Mouse (Mus musculus) MEL (cell line): ENCODE data around the gene Cdkal1. TPM values are rescaled to one million over a fixed set of nuclear protein-coding genes. Genes with fewer than 3 reads are reported as not detected.

Source experiments
- DNase-seq: peaks from one replicate; pipeline ENCODE4 v3.0.0; 2011; ENCODE audit warnings: low read depth, low spot score
- H3K27ac ChIP-seq: 2 replicates; pipeline ENCODE4 v1.5.1; 2012; ENCODE audit warnings: low read depth, mild to moderate bottlenecking, control low read depth, low read length, moderate library complexity; ENCODE audit not compliant: control insufficient read depth
- H3K27me3 ChIP-seq, 2 experiments: fragments of 150-350 bp in 1 of 2; sonication (generic) in 1 of 2; 2 replicates each; pipeline ENCODE4 v1.6.1; 2012; ENCODE audit warnings: low read length in 2 of 2, mild to moderate bottlenecking in 2 of 2, improper control_type of control experiment in 1 of 2, moderate library complexity in 1 of 2; ENCODE audit not compliant: insufficient read depth in 2 of 2, control insufficient read depth in 1 of 2
- H3K36me3 ChIP-seq, 2 experiments: 2 replicates each; pipeline ENCODE4 v1.6.1; 2012 to 2014; ENCODE audit warnings: low read length in 2 of 2, improper control_type of control experiment in 1 of 2, inconsistent platforms in 1 of 2, mild to moderate bottlenecking in 1 of 2; ENCODE audit not compliant: insufficient read depth in 2 of 2, control insufficient read depth in 1 of 2
- H3K4me1 ChIP-seq, 2 experiments: fragments of 150-350 bp in 1 of 2; sonication (generic) in 1 of 2; 2 replicates each; pipeline ENCODE4 v1.6.1; 2012; ENCODE audit warnings: low read length in 2 of 2, improper control_type of control experiment in 1 of 2, mild to moderate bottlenecking in 1 of 2; ENCODE audit not compliant: insufficient read depth in 2 of 2, control insufficient read depth in 1 of 2
- H3K4me3 ChIP-seq, 2 experiments: fragments of 150-350 bp in 1 of 2; sonication (generic) in 1 of 2; 2 replicates each; pipeline ENCODE4 v1.5.1; 2012; ENCODE audit warnings: low read depth in 2 of 2, low read length in 2 of 2, mild to moderate bottlenecking in 2 of 2, moderate library complexity in 2 of 2, control low read depth in 1 of 2, improper control_type of control experiment in 1 of 2; ENCODE audit not compliant: control insufficient read depth in 1 of 2, insufficient read depth in 1 of 2
- H3K79me2 ChIP-seq: 2 replicates; pipeline ENCODE4 v1.6.1; 2012; ENCODE audit warnings: mild to moderate bottlenecking, low read length, moderate library complexity; ENCODE audit not compliant: control insufficient read depth, poor library complexity, insufficient read depth
- H3K9ac ChIP-seq: 2 replicates; pipeline ENCODE4 v1.6.1; 2012; ENCODE audit warnings: low read depth, mild to moderate bottlenecking, control low read depth, low read length, moderate library complexity; ENCODE audit not compliant: control insufficient read depth, poor library complexity, severe bottlenecking
- H3K9me3 ChIP-seq: fragments of 150-350 bp; sonication (generic); replicated peaks from 2 replicates; pipeline ENCODE4 v1.6.1; 2012; ENCODE audit warnings: mild to moderate bottlenecking, low read length, improper control_type of control experiment, moderate library complexity; ENCODE audit not compliant: insufficient read depth
- BHLHE40 ChIP-seq: IDR thresholded peaks from 2 replicates; pipeline ENCODE4 v1.6.1; 2012; ENCODE audit warnings: low read depth, mild to moderate bottlenecking, inconsistent platforms, low read length, improper control_type of control experiment, borderline replicate concordance
- CHD1 ChIP-seq: IDR thresholded peaks from 2 replicates; pipeline ENCODE4 v1.6.1; 2012; ENCODE audit warnings: low read depth, mild to moderate bottlenecking, inconsistent platforms, low read length, improper control_type of control experiment
- CTCF ChIP-seq, 3 experiments: IDR thresholded peaks in 2 of 3; conservative IDR thresholded peaks in 1 of 3; 2 replicates each; pipeline ENCODE4 v1.5.1; 2011 to 2012; ENCODE audit warnings: low read length in 3 of 3, low read depth in 2 of 3, mild to moderate bottlenecking in 2 of 3, improper control_type of control experiment in 1 of 3, inconsistent platforms in 1 of 3, mixed read lengths in 1 of 3, moderate library complexity in 1 of 3; ENCODE audit not compliant: control insufficient read depth in 1 of 3, insufficient read depth in 1 of 3, poor library complexity in 1 of 3, severe bottlenecking in 1 of 3
- EP300 ChIP-seq, 2 experiments: IDR thresholded peaks; 2 replicates each; pipeline ENCODE4 v1.6.1; 2011; ENCODE audit warnings: improper control_type of control experiment in 2 of 2, low read length in 2 of 2, low read depth in 1 of 2, mild to moderate bottlenecking in 1 of 2
- ETS1 ChIP-seq: IDR thresholded peaks from 2 replicates; pipeline ENCODE4 v1.6.1; 2012; ENCODE audit warnings: low read depth, mild to moderate bottlenecking, inconsistent platforms, low read length, improper control_type of control experiment, moderate library complexity
- GATA1 ChIP-seq: IDR thresholded peaks from 2 replicates; pipeline ENCODE4 v1.6.1; 2011; ENCODE audit warnings: low read depth, low read length, improper control_type of control experiment
- HCFC1 ChIP-seq: IDR thresholded peaks from 2 replicates; pipeline ENCODE4 v1.6.1; 2012; ENCODE audit warnings: low read depth, mild to moderate bottlenecking, inconsistent platforms, low read length, improper control_type of control experiment, moderate library complexity
- MAFK ChIP-seq: IDR thresholded peaks from 2 replicates; pipeline ENCODE4 v1.6.1; 2011; ENCODE audit warnings: low read depth, mild to moderate bottlenecking, low read length, improper control_type of control experiment, borderline replicate concordance
- MAX ChIP-seq: IDR thresholded peaks from 2 replicates; pipeline ENCODE4 v1.6.1; 2011; ENCODE audit warnings: low read length, improper control_type of control experiment
- MEF2A ChIP-seq: IDR thresholded peaks from 2 replicates; pipeline ENCODE4 v1.6.1; 2014; ENCODE audit warnings: low read depth, mild to moderate bottlenecking, inconsistent platforms, low read length, improper control_type of control experiment; ENCODE audit not compliant: poor library complexity, insufficient replicate concordance, severe bottlenecking; ENCODE audit errors: extremely low read depth
- MYB ChIP-seq: IDR thresholded peaks from 2 replicates; pipeline ENCODE4 v1.6.1; 2011; ENCODE audit warnings: mild to moderate bottlenecking, low read depth, low read length, improper control_type of control experiment
- MYC ChIP-seq: IDR thresholded peaks from 2 replicates; pipeline ENCODE4 v1.6.1; 2011; ENCODE audit warnings: low read depth, mild to moderate bottlenecking, low read length, improper control_type of control experiment, moderate library complexity
- NELFE ChIP-seq: IDR thresholded peaks from 2 replicates; pipeline ENCODE4 v1.6.1; 2011; ENCODE audit warnings: low read depth, low read length, improper control_type of control experiment
- POLR2AphosphoS2 ChIP-seq: IDR thresholded peaks from 2 replicates; pipeline ENCODE4 v1.6.1; 2011; ENCODE audit warnings: low read length, improper control_type of control experiment
- POLR2AphosphoS5 ChIP-seq: IDR thresholded peaks from 2 replicates; pipeline ENCODE4 v1.6.1; 2012; ENCODE audit warnings: low read depth, borderline replicate concordance, mild to moderate bottlenecking, inconsistent platforms, low read length, moderate library complexity, mixed read lengths
- RAD21 ChIP-seq: IDR thresholded peaks from 2 replicates; pipeline ENCODE4 v1.6.1; 2011; ENCODE audit warnings: mild to moderate bottlenecking, low read depth, low read length, improper control_type of control experiment
- RCOR1 ChIP-seq: IDR thresholded peaks from 2 replicates; pipeline ENCODE4 v1.6.1; 2012; ENCODE audit warnings: low read depth, mild to moderate bottlenecking, inconsistent platforms, low read length, improper control_type of control experiment
- SIN3A ChIP-seq: IDR thresholded peaks from 2 replicates; pipeline ENCODE4 v1.6.1; 2012; ENCODE audit warnings: low read length, improper control_type of control experiment, inconsistent platforms
- SMC3 ChIP-seq: IDR thresholded peaks from 2 replicates; pipeline ENCODE4 v1.6.1; 2011; ENCODE audit warnings: low read depth, low read length, improper control_type of control experiment
- TBP ChIP-seq: IDR thresholded peaks from 2 replicates; pipeline ENCODE4 v1.8.0; 2011; ENCODE audit warnings: low read depth, low read length, improper control_type of control experiment
- TCF12 ChIP-seq: IDR thresholded peaks from 2 replicates; pipeline ENCODE4 v1.6.1; 2014; ENCODE audit warnings: low read depth, mild to moderate bottlenecking, inconsistent platforms, low read length, improper control_type of control experiment, moderate library complexity
- UBTF ChIP-seq: IDR thresholded peaks from 2 replicates; pipeline ENCODE4 v1.6.1; 2012; ENCODE audit warnings: low read depth, mild to moderate bottlenecking, inconsistent platforms, low read length, improper control_type of control experiment, moderate library complexity, borderline replicate concordance; ENCODE audit not compliant: insufficient read depth
- USF2 ChIP-seq, 2 experiments: IDR thresholded peaks; 2 replicates each; pipeline ENCODE4 v1.6.1; 2011 to 2012; ENCODE audit warnings: improper control_type of control experiment in 2 of 2, low read length in 2 of 2, borderline replicate concordance in 1 of 2, inconsistent platforms in 1 of 2, low read depth in 1 of 2, mild to moderate bottlenecking in 1 of 2; ENCODE audit not compliant: insufficient read depth in 1 of 2
- ZC3H11A ChIP-seq: IDR thresholded peaks from 2 replicates; pipeline ENCODE4 v1.6.1; 2012; ENCODE audit warnings: low read depth, mild to moderate bottlenecking, inconsistent platforms, low read length, improper control_type of control experiment
- ZKSCAN1 ChIP-seq: IDR thresholded peaks from 2 replicates; pipeline ENCODE4 v1.6.1; 2012; ENCODE audit warnings: low read depth, mild to moderate bottlenecking, inconsistent platforms, low read length, improper control_type of control experiment, moderate library complexity
- ZNF384 ChIP-seq: IDR thresholded peaks from 2 replicates; pipeline ENCODE4 v1.6.1; 2012; ENCODE audit warnings: low read depth, mild to moderate bottlenecking, inconsistent platforms, low read length, improper control_type of control experiment
- polyA plus RNA-seq, 2 experiments: library from polyadenylated mRNA; stranded (reverse) in 1 of 2; unstranded in 1 of 2; fragments of >175 nt in 1 of 2; fragments of >200 nt in 1 of 2; gene quantifications; 2 replicates each; pipeline versions ENCODE4 v1.2.1 to v1.2.4; 2012; ENCODE audit warnings: low replicate concordance in 2 of 2, low read depth in 1 of 2; ENCODE audit not compliant: insufficient read length in 2 of 2, insufficient read depth in 1 of 2, missing spikeins in 1 of 2
- total RNA-seq: library from RNA; depleted of rRNA; stranded (reverse); fragments of 300-350 nt; gene quantifications from 2 replicates; pipeline ENCODE4 v1.2.3, GENCODE M21; 2012

The Cdkal1 gene
- total and polyA plus RNA-seq, 3 experiments: 10.6 to 11.0 TPM; not detected in 1

DNA sequence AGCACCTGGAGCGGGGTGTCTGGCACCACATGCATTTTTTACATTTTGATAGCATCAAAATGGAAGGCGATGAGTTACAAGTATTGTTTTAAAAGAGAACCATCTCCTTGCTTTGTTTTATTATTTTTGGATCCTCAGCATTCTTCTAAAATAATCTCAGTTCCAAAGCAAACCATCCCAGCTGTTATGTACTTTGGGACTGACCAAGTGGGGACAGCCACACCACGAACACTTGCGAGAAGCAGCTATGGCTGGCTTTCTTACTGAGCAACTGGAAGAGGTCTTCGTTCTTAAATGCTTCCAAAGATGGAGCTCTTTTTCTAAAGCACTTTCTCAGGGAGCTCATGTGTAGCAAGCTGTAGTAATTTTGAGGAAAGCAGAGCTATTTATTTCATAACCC lies 668.7 kb downstream of the Cdkal1 start:
- no peak for TF ChIP-seq SIN3A
- TF ChIP-seq UBTF: no peak
- TF ChIP-seq NELFE: no peak
- no peak for TF ChIP-seq POLR2AphosphoS5
- TF ChIP-seq ETS1: no peak
- TF ChIP-seq SMC3: no peak
- H3K9me3 ChIP-seq: no peaks in the 10 kb centered on the region

DNA sequence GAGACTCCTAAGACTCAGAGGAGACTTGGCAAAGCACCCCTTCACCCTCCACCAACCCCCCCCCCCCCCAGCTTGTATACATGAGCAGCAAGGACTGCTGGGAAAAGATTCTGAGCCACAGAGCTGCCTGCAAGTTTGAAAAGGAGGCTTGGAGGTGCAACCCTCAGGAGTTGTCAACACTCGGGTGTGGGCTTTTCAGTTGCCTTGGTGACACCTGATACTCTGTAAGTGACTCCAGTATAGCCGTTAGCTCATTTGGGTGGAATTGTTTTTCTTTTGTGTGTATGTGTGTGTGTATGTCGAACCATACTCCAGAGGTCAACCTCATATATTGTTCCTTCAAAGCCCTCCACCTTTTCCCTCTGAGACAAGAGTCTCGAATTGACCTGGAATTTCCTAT lies 669.9 kb downstream of the Cdkal1 start:
- no peaks in the 10 kb centered on the region for H3K4me1 ChIP-seq
- H3K4me3 ChIP-seq: no peak overlapping the region
- H3K27me3 ChIP-seq: no peaks in the 10 kb centered on the region
- TF ChIP-seq MYC: no peak
- TF ChIP-seq ZKSCAN1: no peak
- TF ChIP-seq RCOR1: no peak
- no peak for TF ChIP-seq MEF2A
- no peak for TF ChIP-seq EP300 (IDR thresholded peaks at IDR 0.05; ENCODE audit: low read depth in 1 of 2, low read length in 2 of 2)
- no peaks in the 10 kb centered on the region for H3K9me3 ChIP-seq
- H3K9ac ChIP-seq: no peak overlapping the region
- H3K27ac ChIP-seq: no peak overlapping the region
- DNase-seq: no peak
- H3K36me3 ChIP-seq: no peaks in the 10 kb centered on the region
- H3K79me2 ChIP-seq: no peaks in the 10 kb centered on the region

More for the DNA sequence above, 668.7 kb downstream of the Cdkal1 start:
- H3K27ac ChIP-seq: no peak overlapping the region
- H3K79me2 ChIP-seq: no peaks in the 10 kb centered on the region
- H3K4me3 ChIP-seq: no peak overlapping the region
- H3K36me3 ChIP-seq: no peaks in the 10 kb centered on the region
- H3K4me1 ChIP-seq: no peaks in the 10 kb centered on the region
- H3K27me3 ChIP-seq: no peaks in the 10 kb centered on the region
- no peak overlapping the region for H3K9ac ChIP-seq
- DNase-seq: no peak

DNA sequence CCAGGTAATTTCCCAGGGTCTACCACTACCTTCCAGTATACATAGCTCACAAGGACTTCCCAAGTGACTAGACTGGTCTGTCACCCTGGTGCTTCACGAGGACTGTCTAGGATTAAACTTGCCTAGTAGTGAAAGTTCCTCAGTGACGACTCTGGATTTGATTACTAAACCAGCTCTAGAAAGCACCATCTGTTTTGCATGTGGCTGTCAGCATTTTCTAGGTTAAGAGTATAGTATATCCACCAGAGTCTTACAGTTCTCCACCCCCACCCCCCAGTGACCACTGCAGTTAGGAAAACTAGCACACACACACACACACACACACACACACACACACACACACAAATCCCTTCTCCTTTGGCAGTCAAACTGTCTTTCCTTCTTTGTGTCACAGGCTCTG lies 670.9 kb downstream of the Cdkal1 start:
- Histone ChIP-seq H3K79me2 (no peaks in the 10 kb centered on the region), H3K27me3 (no peaks in the 10 kb centered on the region), H3K9ac (no peak overlapping the region), H3K36me3 (no peaks in the 10 kb centered on the region), H3K9me3 (no peaks in the 10 kb centered on the region), H3K4me1 (no peaks in the 10 kb centered on the region), H3K27ac (no peak overlapping the region), H3K4me3 (no peak overlapping the region)
- no peak for DNase-seq
- TF ChIP-seq ZNF384 (no peak), CHD1 (no peak), NELFE (no peak), HCFC1 (no peak), POLR2AphosphoS5 (no peak), MAFK (no peak), RAD21 (no peak), MYB (no peak), POLR2AphosphoS2 (no peak), GATA1 (no peak), TCF12 (no peak), MAX (no peak), USF2 (IDR thresholded peaks at IDR 0.05; ENCODE audit: borderline replicate concordance in 1 of 2, insufficient read depth in 1 of 2, low read depth in 1 of 2, low read length in 2 of 2) (no peak), EP300 (IDR thresholded peaks at IDR 0.05; ENCODE audit: low read depth in 1 of 2, low read length in 2 of 2) (no peak), TBP (no peak), BHLHE40 (no peak), CTCF (IDR thresholded peaks at IDR 0.05 in 2 of 3, conservative IDR thresholded peaks at IDR 0.05 in 1 of 3; ENCODE audit: control insufficient read depth in 1 of 3, insufficient read depth in 1 of 3, low read depth in 2 of 3, low read length in 3 of 3, poor library complexity in 1 of 3, severe bottlenecking in 1 of 3) (no peak), SMC3 (no peak), ZC3H11A (no peak)
